Mouse (Mus musculus): ENCODE results near the gene Calr4.

Gene Calr4

GRCm38 (mm10) chr4:109279689-109280458 is 45.6 kb downstream of the Calr4 start, which contains the start of gene Eps15:
Gene Eps15 (plus strand): TSS chr4:109280268.
- DNase-seq (ENCODE audit: low spot score in 2 of 2), result peak; percentile 85 to 94

DNA sequence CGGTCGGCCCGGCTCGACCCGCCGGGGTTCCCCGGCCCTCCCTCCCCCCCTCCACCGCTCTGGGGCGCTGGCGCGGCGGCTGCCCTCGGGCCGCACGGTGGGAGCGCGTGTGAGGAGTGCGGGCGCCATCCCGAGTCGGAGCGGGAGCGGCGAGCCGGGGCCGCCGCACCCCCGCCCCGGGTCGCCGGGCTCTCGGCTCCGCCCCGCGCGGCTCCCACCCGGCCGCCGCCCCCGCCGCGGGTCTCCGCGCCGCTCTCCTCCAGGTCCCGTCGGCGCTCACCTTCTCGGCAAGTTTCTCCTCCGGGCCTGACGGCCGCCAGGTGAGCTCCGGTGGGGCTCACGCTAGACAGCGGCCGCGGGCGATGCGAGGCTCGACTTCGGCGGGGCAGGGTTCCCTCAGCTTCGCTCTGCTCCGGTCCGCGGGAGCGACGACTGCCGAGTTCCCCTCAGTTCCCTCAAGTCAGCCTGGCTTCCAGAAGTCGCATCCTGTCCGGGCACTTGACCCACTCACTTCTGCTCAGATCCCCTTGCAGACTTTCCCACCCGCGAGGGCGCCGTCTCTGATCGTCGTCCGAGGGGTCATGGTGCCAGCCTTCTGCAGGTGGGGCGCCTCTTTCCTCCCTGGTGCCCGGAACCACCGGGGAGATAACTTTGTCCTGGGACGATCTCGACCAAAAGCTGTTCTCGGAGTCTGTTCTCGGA is 46.3 kb downstream of the Calr4 start:
- peak in 1 of 2 experiments; percentile 21 for DNase-seq (ENCODE audit: low spot score in 2 of 2)

- no peak for DNase-seq (ENCODE audit: low spot score in 2 of 2)
These were observed 46.9 kb downstream of the Calr4 start for GRCm38 (mm10) chr4:109281161-109281560.

GRCm38 (mm10) chr4:109281946-109282345 is 47.7 kb downstream of the Calr4 start:
- no peak for DNase-seq (ENCODE audit: low spot score in 2 of 2)

- DNase-seq (ENCODE audit: low spot score in 2 of 2), result no peak
These were observed 60.3 kb downstream of the Calr4 start for GRCm38 (mm10) chr4:109294629-109295028.

- no peak for DNase-seq (ENCODE audit: low spot score in 2 of 2)
These were observed 62.2 kb downstream of the Calr4 start for GRCm38 (mm10) chr4:109296510-109296909.

DNA sequence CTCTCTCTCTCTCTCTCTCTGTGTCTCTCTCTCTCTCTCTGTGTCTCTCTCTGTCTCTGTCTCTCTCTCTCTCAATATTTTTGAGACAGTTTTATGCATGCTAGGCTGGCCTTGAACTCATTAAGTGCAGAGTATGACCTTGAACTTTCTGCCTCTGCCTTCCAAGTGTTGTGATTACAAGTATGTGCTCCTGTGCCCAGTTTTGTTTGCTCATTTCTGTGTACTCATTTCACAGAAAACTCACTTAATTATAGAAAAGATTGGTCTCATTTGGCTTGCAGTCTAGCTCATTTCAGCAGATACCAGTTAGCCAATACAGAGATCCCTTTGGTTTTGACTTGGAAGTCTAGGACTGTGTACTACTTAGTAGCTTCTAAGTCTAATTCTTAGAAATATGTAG is 64.9 kb downstream of the Calr4 start:
- no peak for DNase-seq (ENCODE audit: low spot score in 2 of 2)
